Mouse (Mus musculus): ENCODE results near the gene Mafb.

The Mafb gene

DNA sequence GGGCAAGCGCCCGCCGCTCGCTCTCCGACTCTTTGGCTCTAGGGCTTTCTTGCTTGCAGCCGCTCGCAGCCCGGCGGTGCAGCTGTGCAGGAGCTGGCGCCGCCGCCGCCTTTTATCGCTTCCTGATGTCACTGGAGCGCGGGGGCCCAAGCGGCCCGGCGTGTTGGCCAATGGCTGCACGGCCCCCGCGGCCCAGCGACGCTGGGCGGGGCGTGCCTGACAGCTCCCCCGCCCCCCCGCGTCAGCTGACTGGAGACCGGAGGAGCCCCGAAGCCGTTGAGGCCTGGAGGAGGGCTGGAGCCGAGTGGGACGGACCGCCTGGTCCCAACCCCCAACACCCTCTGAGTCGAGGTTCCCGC, at the start of gene Mafb:
TSS of gene Mafb (minus strand) at position 86 of the 359 bp plus-strand sequence.
- DNase-seq (ENCODE audit: low spot score in 2 of 2), result peak; percentile 65 to 69

DNA sequence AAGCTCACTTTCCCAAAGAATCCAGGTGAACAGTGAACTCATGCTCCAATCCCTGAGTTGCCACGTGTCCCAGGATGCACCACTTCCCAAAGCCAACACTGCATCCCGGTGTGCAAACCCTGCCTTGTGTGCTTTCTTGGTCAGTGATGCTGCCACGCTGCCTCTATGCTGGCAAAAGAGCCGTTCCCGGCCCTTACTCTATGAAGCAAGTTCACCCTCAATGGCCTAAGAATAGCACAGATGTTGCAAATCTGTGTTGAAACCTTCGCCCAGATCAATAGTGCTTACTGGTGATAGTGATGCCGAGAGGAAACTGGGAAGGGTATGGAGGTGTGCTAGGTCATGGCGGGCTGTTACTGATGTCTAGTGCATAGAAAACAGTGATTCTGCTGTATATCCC, 48.3 kb upstream of the Mafb start:
- DNase-seq (ENCODE audit: low spot score in 2 of 2), result no peak

- DNase-seq (ENCODE audit: low spot score in 2 of 2), result no peak
Measured at GRCm38 (mm10) chr2:160414736-160415135, 47.9 kb upstream of the Mafb start.

- no peak for DNase-seq (ENCODE audit: low spot score in 2 of 2)
Measured at GRCm38 (mm10) chr2:160413982-160414381, 47.1 kb upstream of the Mafb start.

GRCm38 (mm10) chr2:160413055-160413454, 46.2 kb upstream of the Mafb start:
- no peak for DNase-seq (ENCODE audit: low spot score in 2 of 2)

- DNase-seq (ENCODE audit: low spot score in 2 of 2), result no peak
Measured at GRCm38 (mm10) chr2:160411431-160411830, 44.6 kb upstream of the Mafb start.

DNA sequence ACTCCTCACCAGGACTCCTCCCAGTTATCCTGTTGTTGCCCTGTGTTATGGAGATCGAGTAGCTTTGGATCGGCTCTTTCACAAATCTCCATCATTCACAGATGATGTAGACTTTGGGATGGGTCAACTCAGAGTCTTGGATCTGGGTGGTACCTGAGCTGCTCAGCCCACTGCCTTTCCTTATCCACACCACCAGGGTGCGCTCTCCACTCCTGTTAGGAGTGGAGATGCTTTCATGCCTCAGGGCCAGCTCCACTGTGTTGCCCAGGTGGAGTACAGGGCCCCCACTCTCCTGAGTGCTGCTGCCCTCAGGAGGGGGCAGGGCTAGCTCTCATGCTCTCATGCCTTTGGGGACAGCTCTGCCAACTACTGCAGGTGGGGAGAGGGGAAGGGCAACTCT, 40.9 kb upstream of the Mafb start:
- no peak for DNase-seq (ENCODE audit: low spot score in 2 of 2)

DNA sequence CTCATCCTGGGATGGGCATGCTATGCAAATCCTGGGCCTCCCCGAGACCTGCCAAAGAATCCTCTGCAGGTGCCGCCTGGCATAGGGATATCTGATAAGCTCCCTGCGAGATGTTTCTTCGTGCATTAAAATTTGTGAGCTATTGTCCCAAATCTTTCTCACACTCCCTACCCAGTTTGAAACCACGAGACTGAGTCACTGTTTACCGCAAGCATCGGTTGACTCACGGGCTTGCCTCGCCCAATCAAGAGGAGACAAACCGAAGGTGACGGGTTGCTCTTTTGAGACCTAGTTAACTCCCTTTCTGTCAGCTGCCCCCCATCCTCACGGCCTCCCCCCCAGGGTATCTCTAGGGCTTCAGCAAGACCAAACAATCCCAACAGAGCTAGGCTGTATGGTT, 30.9 kb upstream of the Mafb start:
- no peak for DNase-seq (ENCODE audit: low spot score in 2 of 2)

GRCm38 (mm10) chr2:160394735-160395134, 27.9 kb upstream of the Mafb start:
- no peak for DNase-seq (ENCODE audit: low spot score in 2 of 2)

DNA sequence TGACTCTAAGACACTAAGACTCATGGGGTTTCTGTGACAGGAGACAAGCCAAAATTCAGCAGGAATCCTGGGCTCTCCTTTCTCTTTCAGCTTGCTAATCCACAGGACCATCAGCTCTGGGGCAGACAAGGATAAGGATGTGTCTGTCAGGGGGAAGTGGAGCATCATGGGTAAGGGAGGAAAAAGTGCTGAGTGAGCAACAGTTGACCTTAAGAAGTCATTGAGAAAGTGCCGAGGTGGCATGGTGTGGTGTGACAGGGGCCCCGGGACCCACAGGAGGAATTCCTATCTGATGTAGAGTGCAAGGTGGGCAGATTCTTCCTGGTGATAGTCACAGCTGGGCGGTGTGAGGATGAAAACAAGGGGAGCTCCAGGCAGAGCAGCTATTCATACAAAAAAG, 25.8 kb upstream of the Mafb start:
- no peak for DNase-seq (ENCODE audit: low spot score in 2 of 2)

DNA sequence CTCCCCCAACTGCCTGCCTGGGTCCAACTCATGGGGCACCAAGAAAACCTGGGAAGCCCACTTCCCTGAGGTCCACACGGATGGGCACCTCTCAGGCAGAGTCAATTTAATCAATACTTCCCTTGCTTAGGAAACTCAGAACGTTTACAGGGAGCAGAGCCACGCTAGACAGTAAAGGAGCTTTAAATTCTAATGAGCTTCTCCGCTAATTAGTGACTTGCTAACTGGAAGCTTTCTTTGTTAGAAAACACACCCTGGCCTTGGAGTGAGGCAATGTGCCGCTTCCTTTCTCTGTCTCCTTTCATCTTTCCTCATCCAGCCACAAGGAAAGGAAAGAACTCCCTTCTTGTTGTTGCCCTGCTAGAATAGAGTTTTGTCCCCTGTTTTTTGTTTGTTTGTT, 21.7 kb upstream of the Mafb start:
- no peak for DNase-seq (ENCODE audit: low spot score in 2 of 2)

GRCm38 (mm10) chr2:160383418-160383817, 16.6 kb upstream of the Mafb start:
- no peak for DNase-seq (ENCODE audit: low spot score in 2 of 2)

DNA sequence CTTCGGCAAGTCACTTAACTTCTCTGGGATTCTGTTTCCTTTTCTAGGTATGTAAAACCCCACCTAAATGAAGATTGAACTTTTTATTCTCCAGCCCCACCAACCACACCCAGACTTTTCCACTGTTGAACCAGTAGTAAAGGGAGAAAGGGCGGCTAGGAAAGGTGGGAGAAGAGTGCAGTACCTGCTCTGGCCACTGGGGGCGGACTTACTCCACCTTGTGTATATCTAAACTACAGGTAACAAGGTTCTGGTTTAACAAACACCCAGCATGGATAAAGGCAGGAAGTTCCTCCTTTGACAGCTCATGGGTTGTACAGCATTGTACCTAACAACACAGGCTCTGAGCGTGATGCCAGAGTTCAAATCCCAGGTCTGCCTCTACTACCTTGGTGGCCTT, 11.4 kb upstream of the Mafb start:
- no peak for DNase-seq (ENCODE audit: low spot score in 2 of 2)

DNA sequence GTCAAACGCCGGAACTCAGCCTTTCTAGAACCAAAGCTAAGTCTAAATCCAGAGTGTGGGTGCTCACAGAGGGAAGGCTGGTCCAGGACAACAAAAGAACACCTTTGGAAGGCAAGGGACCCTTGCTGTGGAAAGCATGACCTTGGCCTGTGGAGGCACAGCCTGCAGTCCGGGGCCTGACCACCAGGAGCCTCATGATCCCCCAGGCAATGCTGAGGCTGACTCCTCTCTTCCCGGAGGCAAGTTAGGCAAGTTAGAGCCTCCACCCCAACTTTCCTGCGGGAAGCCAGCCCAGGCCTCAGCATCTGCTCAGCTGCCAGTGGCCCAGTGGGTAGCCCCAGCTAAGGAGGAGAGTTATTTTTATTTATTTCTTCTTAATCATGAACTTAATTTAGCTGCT, 9.4 kb upstream of the Mafb start:
- DNase-seq (ENCODE audit: low spot score in 2 of 2), result no peak

DNA sequence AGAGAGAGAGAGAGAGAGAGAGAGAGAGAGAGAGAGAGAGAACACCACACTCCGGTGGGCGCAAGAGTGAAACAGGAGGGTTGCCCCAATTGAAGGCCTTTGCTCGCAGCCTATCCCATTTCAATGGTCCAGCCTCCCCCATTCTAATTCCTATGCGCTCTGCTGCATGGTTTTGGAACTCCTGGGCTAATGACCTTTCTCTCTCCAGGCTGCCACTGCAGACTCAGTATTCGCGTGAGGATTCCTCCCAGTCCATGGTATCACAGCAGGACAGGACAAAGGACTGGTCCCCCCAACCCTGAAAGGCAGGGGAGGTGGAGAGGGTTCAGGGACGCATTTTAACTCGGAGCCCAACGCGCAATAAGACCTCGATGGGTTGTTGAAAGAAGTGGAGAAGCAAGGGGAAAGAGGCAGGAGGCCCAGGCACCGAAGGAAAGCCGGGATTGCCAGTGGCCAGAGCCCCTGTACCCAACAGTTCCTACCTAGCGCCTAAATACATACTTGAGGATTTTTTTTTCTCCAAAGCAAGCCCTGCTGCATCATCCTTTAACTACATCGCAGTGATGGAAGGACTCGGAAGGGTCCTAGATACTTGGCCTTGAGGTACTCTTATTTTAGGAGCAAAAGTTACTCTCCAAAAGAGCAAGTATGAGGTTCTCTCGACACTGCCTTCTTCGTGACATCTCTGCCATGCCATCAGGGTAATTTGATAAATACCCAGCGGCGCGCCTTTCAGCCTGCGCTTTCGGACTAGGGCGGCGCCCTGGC, 3.0 kb upstream of the Mafb start:
- DNase-seq (ENCODE audit: low spot score in 2 of 2), result no peak

DNA sequence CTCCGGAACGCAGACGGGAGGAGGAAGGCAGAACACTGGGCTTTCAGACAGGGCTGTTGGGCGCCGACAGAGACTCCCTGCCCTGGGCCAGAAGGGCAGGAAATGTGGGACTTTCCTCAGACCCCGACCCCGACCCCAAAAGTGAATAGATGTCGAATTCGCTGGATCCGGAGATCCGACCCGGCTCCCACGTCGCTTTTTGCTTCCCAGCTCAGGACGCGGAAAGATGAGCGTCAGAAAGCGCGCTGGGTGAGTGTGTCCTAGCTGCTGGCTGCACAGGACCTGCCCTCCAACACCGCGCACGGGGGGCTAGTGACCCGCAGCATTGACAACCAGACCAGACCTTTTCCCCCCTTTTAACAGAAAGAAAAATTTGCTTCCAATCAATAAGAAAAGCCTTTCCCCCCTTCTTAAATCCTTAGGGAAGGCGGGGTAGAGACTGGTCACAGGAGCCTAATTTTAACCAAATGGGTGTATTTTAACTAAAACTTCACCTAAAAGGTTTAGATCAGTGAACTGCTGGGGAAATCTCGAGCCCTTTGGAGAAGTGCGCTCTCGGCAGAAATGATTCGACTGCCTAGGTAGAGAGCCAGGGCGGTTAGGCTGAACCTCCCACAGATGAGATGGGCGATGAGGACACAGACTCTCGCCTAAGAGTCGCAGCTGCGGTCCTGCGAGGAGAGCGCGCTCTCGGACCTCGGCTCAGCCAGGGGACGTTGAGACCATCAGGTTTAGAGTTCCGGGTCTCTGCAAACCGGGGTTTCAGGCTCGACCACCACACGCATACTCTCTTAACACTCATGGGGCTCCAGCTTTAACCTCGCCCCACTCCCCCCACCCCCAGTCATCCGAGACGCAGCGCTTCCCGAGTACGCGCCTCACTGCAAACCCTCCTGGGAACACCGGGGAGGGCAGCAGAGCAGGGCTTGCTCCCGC, 1.8 kb upstream of the Mafb start:
- no peak for DNase-seq (ENCODE audit: low spot score in 2 of 2)

DNA sequence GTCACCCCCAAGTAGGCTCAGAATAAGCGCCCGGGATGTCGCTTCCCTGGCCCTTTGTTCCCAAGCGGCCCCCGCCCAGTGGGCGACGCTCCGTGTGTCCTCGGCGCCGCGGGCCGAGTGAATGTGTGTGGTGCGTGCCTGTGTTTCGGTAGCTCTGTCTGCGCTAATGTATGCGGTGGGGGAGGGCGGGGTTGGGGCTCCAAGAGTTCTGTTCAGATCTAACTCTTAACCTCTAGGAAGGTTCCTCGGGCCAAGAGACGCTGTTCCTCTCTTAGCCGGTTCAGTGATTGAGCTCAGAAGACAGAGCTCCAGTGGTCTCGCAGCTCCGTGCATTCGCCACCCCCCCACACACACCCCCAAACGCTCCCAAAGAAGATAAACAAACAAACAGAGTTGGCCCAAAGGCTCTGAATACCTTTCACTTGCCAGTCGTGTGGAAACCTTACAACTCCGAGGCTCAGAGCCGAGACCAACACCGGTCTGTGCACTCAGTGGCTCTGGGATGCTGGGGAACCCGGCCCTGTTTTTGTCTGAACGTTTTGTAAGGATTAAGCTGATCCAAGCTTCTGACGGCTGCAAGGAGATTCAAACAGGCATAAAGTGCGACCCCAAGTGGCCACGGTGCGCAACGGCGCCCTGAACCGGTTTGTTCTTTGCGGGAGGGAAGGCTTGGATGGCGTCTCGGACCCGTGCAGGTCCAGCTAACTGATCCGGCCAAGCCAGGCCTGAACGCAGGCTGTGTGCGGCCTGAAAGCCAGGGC, 763 bp upstream of the Mafb start:
- peak; percentile 35 to 46 for DNase-seq (ENCODE audit: low spot score in 2 of 2)

- no peak for DNase-seq (ENCODE audit: low spot score in 2 of 2)
Measured at GRCm38 (mm10) chr2:160366111-160366979, 520 bp downstream of the Mafb start.

DNA sequence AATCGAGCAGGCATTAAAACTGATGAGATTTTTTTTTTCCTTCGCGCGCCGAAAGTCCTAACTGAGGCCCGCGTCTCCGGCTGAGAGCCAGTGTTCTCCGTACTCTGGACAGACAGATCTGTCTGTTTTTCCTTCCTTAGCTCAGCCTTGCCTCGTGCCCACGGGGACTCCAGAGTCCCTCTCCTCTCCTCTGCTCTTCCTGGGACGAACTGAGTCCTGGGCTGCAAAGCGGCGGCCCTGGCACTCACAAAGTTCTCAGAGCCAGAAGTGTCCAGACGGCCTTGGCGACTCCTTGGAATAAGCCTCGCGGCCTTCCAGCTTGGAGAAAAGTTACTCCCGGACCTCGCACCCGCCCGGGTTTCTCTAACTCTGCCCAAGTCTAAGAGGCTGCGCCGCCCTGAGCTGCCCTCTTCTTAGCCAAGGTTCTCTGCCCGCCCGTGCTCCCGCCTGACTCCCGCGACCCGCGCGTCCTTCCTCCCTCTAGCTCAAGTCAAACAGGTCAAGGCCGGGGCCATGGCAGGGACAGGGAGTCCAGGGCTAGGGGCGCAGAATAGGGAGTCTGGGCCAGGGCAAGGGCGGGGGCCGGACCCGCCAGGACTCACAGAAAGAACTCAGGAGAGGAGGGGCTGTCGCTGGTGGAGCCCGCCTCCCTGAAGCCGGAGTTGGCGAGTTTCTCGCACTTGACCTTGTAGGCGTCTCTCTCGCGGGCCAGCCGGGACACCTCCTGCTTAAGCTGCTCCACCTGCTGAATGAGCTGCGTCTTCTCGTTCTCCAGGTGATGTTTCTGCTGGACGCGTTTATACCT, 1.6 kb downstream of the Mafb start:
- no peak for DNase-seq (ENCODE audit: low spot score in 2 of 2)

DNA sequence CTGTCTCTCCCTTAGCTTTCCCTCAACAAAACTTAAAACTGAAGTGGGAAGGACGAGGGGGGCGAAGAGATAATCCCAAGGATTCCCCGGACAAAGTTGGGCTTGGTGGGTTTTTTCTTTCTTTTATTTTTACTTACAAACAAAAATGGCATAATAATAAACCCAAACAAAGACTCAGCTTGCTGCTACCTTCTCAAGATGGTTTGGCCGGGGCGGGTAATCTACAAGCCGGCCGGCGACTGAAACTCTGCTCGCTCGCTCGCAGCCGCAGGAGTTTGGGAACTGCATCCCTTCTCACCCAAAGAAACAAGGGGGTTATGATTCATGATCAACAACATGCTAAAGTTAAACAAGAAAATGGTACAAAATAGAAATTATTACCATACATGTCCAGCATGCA, 2.2 kb downstream of the Mafb start:
- DNase-seq (ENCODE audit: low spot score in 2 of 2), result no peak

Data from spleen, postnatal 36 days (tissue).